Mouse (Mus musculus): ENCODE results near the gene Bok. TPM values are rescaled to one million over a fixed set of nuclear protein-coding genes. Genes with fewer than 3 reads are reported as not detected.

Gene Bok
- polyA plus RNA-seq, 1 experiment from 2014 or later: 46.5 TPM

DNA sequence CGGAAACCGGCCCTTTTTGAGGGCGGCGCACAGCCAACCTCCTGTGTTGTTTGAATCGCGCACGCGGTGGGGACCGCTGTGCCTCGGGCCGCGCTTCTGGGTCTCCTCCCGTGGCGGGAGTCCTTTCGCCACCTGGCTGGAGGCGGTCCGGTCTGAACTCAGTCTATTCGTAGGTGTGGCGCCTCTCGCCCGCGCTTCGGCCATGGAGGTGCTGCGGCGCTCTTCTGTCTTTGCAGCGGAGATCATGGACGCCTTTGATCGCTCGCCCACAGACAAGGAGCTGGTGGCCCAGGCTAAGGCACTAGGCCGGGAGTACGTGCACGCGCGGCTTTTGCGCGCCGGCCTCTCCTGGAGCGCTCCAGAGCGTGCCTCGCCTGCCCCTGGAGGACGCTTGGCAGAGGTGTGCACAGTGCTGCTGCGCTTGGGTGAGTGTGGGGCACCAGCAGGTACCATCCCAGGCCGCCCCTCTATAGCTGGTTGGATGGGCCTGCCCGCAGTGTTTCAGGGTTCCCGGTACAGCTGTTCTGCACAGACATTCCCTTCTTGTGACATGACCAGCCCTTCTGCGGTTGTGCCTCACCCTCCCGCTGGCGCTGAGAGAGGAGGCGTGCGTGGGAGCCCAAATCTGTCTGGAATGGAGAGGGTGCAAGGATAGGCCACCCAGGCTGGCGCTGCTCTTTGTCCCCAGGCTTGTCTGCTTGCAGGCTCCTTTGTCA lies 943 bp downstream of the Bok start:
- H3K9me3 ChIP-seq (ENCODE audit: control insufficient read depth, low read length): no peaks in the 10 kb centered on the region
- H3K9ac ChIP-seq (ENCODE audit: low read length): peak overlapping the region; percentile 59
- 0 out of 2 replicates have a peak, but pooled peaks cover 3% of the 10 kb centered on the region for H3K4me1 ChIP-seq (replicated peaks; ENCODE audit: control insufficient read depth, insufficient read depth, low read length)
- H3K36me3 ChIP-seq (ENCODE audit: control insufficient read depth, insufficient read depth, low read length): peaks cover 6% of the 10 kb centered on the region; the same call in 1 of the 2 replicates
- WGBS: 5% methylated on average over 51 of the region's 51 CpGs
- peak overlapping the region; percentile 63 for H3K4me3 ChIP-seq (ENCODE audit: low read depth, low read length)
- no peaks in the 10 kb centered on the region for H3K27me3 ChIP-seq (replicated peaks; ENCODE audit: control insufficient read depth, insufficient read depth, low read length)
- peak; percentile 84 for ATAC-seq (replicated peaks; ENCODE audit: low FRiP score, low TSS enrichment, low read depth)
- DNase-seq (ENCODE audit: low spot score): peak; percentile 86
- H3K4me2 ChIP-seq (ENCODE audit: low read length): peak overlapping the region; percentile 89
- H3K27ac ChIP-seq (ENCODE audit: low read depth): peak overlapping the region; percentile 66

DNA sequence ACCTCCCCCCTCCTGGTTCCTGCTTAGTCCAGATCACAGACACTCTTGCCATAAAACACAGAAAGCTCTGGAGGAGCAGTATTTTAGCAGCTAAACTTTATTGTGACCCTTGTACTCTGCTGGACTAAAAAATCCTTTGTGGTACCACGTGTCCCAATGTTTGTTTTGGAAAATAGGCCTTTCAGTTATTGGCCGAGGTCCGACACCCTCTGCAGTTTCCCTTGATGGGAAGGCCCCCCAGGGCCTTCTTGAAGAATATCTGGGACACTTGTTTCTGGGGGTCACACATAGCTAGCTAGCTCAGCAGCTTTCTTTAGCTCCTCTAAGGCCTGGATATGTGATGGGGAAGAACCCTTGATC lies 1.5 kb downstream of the Bok start:
- 55% methylated on average over 3 of the region's 3 CpGs for WGBS
- Histone ChIP-seq H3K4me1 (replicated peaks; ENCODE audit: control insufficient read depth, insufficient read depth, low read length) (0 out of 2 replicates have a peak, but pooled peaks cover 3% of the 10 kb centered on the region), H3K27ac (ENCODE audit: low read depth) (no peak overlapping the region)

DNA sequence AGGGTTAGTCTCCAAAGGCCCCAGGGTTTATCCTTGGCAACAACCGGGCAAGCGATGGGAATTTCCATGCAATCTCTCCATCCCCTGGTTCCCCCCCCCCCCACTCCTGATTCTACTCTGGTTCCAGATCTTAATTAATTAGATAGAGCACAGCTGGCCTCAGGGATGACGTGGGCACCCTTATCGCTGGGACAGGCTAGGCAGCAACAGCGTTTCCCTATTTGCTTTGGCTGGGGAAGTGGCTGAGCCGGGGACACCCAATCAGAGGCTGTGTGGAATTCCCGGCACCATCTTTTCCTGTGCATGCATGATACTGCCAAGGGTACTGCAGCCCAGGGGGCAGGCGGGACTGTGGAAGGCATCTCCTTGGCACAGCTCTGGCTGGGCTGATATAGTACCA lies 2.7 kb downstream of the Bok start:
- no peak overlapping the region for H3K9ac ChIP-seq (ENCODE audit: low read length)
- no peaks in the 10 kb centered on the region for H3K27me3 ChIP-seq (replicated peaks; ENCODE audit: control insufficient read depth, insufficient read depth, low read length)
- no peak for DNase-seq (ENCODE audit: low spot score)
- H3K4me1 ChIP-seq (replicated peaks; ENCODE audit: control insufficient read depth, insufficient read depth, low read length): 0 out of 2 replicates have a peak, but pooled peaks cover 3% of the 10 kb centered on the region
- H3K36me3 ChIP-seq (ENCODE audit: control insufficient read depth, insufficient read depth, low read length): peaks cover 7% of the 10 kb centered on the region; the same call in 1 of the 2 replicates
- no peak for ATAC-seq (replicated peaks; ENCODE audit: low FRiP score, low TSS enrichment, low read depth)
- no peaks in the 10 kb centered on the region for H3K9me3 ChIP-seq (ENCODE audit: control insufficient read depth, low read length)
- no peak overlapping the region for H3K4me2 ChIP-seq (ENCODE audit: low read length)
- H3K4me3 ChIP-seq (ENCODE audit: low read depth, low read length): no peak overlapping the region
- no peak overlapping the region for H3K27ac ChIP-seq (ENCODE audit: low read depth)
- WGBS: 79% methylated on average over 8 of the region's 8 CpGs

More for the DNA sequence above, 1.5 kb downstream of the Bok start:
- Histone ChIP-seq H3K36me3 (ENCODE audit: control insufficient read depth, insufficient read depth, low read length) (peaks cover 7% of the 10 kb centered on the region; the same call in 1 of the 2 replicates), H3K27me3 (replicated peaks; ENCODE audit: control insufficient read depth, insufficient read depth, low read length) (no peaks in the 10 kb centered on the region), H3K9ac (ENCODE audit: low read length) (0 out of 2 replicates have a peak overlapping the region, but pooled peaks have one; percentile 59), H3K9me3 (ENCODE audit: control insufficient read depth, low read length) (no peaks in the 10 kb centered on the region), H3K4me3 (ENCODE audit: low read depth, low read length) (peak overlapping the region; percentile 63), H3K4me2 (ENCODE audit: low read length) (peak overlapping the region; percentile 89)
- ATAC-seq (replicated peaks; ENCODE audit: low FRiP score, low TSS enrichment, low read depth): no peak
- no peak for DNase-seq (ENCODE audit: low spot score)

DNA sequence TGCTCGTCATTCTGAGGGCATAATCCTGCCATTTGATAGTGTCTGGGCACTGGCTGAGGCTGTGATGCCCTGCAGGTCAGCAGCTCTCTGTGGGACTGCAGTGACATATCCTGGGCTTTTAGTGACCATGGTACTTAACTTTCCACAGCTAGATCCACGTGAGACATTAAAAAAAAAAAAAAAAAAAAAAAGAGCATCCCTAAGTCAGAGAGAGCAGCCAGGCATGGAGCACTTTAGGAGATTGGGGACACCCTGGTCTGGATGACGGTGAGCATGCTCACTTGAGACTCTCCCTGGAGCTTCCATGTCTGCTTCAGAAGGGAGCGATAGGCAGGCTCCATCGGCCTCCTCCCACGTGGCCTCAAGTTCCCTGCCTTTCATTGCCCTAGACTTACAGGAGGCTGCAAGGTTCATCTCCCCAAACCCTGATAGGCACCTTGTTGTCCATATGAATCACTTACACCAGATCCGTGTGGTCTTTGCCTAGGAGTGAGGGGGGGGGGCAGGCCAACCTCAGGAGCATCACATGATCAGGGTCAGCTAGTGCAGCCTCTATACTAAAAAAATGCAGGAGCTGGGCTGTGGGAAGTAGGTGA lies 4.5 kb downstream of the Bok start:
- no peaks in the 10 kb centered on the region for H3K27me3 ChIP-seq (replicated peaks; ENCODE audit: control insufficient read depth, insufficient read depth, low read length)
- no peak for ATAC-seq (replicated peaks; ENCODE audit: low FRiP score, low TSS enrichment, low read depth)
- no peak overlapping the region for H3K4me2 ChIP-seq (ENCODE audit: low read length)
- H3K9ac ChIP-seq (ENCODE audit: low read length): no peak overlapping the region
- 0 out of 2 replicates have a peak, but pooled peaks cover 3% of the 10 kb centered on the region for H3K4me1 ChIP-seq (replicated peaks; ENCODE audit: control insufficient read depth, insufficient read depth, low read length)
- no peak for DNase-seq (ENCODE audit: low spot score)
- no peak overlapping the region for H3K4me3 ChIP-seq (ENCODE audit: low read depth, low read length)
- no peaks in the 10 kb centered on the region for H3K9me3 ChIP-seq (ENCODE audit: control insufficient read depth, low read length)
- H3K36me3 ChIP-seq (ENCODE audit: control insufficient read depth, insufficient read depth, low read length): peaks cover 10% of the 10 kb centered on the region; the same call in 1 of the 2 replicates
- 84% methylated on average over 7 of the region's 7 CpGs for WGBS
- H3K27ac ChIP-seq (ENCODE audit: low read depth): no peak overlapping the region

DNA sequence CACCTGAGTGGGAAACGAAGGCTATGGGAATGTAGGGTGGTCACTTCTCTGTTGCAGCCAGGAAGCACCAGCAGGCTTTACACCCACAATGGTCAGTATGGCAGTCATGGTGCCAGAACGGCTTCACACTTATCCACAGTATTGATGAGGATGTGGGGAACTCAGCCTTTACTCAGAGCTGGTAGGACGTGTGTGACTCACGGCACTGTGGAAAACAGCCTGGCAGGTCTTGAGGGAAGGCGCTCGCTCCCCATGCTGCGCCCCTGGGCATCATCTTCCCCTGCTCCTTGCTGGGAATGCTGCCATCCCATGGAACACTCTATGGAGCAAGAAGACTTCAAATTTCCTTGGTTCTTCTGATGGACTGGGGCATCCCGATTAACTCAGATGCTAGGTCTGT lies 5.6 kb downstream of the Bok start:
- WGBS: 91% methylated on average over 8 of the region's 8 CpGs

DNA sequence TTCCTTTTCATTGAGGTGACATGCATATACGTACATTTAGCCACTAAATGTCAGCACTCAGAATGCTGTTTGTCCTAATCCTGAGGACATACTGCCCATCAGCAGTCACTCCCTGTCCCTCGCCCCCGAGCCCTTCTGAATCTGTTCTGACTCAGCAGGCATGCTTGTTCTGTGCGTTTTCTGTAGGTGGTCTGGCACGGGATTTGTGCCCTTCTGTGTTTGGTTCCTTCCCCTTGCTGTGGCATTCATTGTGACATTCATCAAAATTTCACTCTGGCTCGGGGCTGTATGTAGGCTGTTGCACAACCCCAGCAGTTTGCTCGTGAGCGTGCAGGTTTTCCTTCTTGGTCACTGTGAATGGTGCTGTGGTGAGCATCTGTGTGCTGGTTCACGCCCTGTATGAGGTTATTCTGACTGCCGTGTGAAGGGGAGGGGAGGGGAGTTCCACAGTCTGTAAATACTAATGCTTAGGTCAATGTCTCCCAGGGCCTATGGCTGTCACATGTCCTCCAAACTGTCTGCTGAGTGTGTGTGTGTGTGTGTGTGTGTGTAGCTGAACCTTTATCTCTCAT lies 6.4 kb downstream of the Bok start:
- Histone ChIP-seq H3K9ac (ENCODE audit: low read length) (no peak overlapping the region), H3K4me3 (ENCODE audit: low read depth, low read length) (no peak overlapping the region), H3K27ac (ENCODE audit: low read depth) (no peak overlapping the region), H3K4me2 (ENCODE audit: low read length) (no peak overlapping the region), H3K9me3 (ENCODE audit: control insufficient read depth, low read length) (no peaks in the 10 kb centered on the region), H3K36me3 (ENCODE audit: control insufficient read depth, insufficient read depth, low read length) (peaks cover 19% of the 10 kb centered on the region; the same call in 1 of the 2 replicates), H3K4me1 (replicated peaks; ENCODE audit: control insufficient read depth, insufficient read depth, low read length) (no peaks in the 10 kb centered on the region), H3K27me3 (replicated peaks; ENCODE audit: control insufficient read depth, insufficient read depth, low read length) (no peaks in the 10 kb centered on the region)
- DNase-seq (ENCODE audit: low spot score): no peak
- ATAC-seq (replicated peaks; ENCODE audit: low FRiP score, low TSS enrichment, low read depth): no peak
- 78% methylated on average over 10 of the region's 10 CpGs for WGBS

More for the DNA sequence above, 5.6 kb downstream of the Bok start:
- no peaks in the 10 kb centered on the region for H3K9me3 ChIP-seq (ENCODE audit: control insufficient read depth, low read length)
- H3K36me3 ChIP-seq (ENCODE audit: control insufficient read depth, insufficient read depth, low read length): peaks cover 18% of the 10 kb centered on the region; the same call in 1 of the 2 replicates
- no peak overlapping the region for H3K9ac ChIP-seq (ENCODE audit: low read length)
- H3K4me1 ChIP-seq (replicated peaks; ENCODE audit: control insufficient read depth, insufficient read depth, low read length): 0 out of 2 replicates have a peak, but pooled peaks cover 3% of the 10 kb centered on the region
- H3K4me3 ChIP-seq (ENCODE audit: low read depth, low read length): no peak overlapping the region
- no peak for ATAC-seq (replicated peaks; ENCODE audit: low FRiP score, low TSS enrichment, low read depth)
- no peak overlapping the region for H3K4me2 ChIP-seq (ENCODE audit: low read length)
- H3K27ac ChIP-seq (ENCODE audit: low read depth): no peak overlapping the region
- H3K27me3 ChIP-seq (replicated peaks; ENCODE audit: control insufficient read depth, insufficient read depth, low read length): no peaks in the 10 kb centered on the region
- DNase-seq (ENCODE audit: low spot score): no peak

DNA sequence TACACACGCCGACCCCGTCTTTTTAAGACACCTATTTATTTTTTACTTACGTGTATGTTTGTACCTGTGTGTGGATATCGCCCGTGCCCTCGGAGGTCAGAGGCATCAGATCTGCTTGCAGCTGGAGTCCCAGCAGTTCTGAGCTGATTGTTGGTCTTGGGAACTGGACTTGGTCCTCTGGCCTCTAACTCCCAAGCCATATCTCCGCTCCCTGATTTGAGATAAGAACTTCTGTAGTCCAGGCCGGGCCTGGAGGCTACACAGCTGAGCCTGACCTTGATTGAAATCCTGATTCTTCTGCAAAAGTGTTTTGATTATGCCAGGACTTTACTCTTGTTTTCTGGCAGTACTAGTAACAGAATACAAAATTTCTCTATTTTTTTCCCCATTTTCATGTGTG lies 7.3 kb downstream of the Bok start:
- H3K4me3 ChIP-seq (ENCODE audit: low read depth, low read length): no peak overlapping the region
- H3K27ac ChIP-seq (ENCODE audit: low read depth): no peak overlapping the region
- no peaks in the 10 kb centered on the region for H3K27me3 ChIP-seq (replicated peaks; ENCODE audit: control insufficient read depth, insufficient read depth, low read length)
- H3K4me1 ChIP-seq (replicated peaks; ENCODE audit: control insufficient read depth, insufficient read depth, low read length): 0 out of 2 replicates have a peak, but pooled peaks cover 4% of the 10 kb centered on the region
- DNase-seq (ENCODE audit: low spot score): no peak
- no peaks in the 10 kb centered on the region for H3K9me3 ChIP-seq (ENCODE audit: control insufficient read depth, low read length)
- 83% methylated on average over 9 of the region's 9 CpGs for WGBS
- no peak overlapping the region for H3K4me2 ChIP-seq (ENCODE audit: low read length)
- no peak for ATAC-seq (replicated peaks; ENCODE audit: low FRiP score, low TSS enrichment, low read depth)
- peaks cover 19% of the 10 kb centered on the region; the same call in 1 of the 2 replicates for H3K36me3 ChIP-seq (ENCODE audit: control insufficient read depth, insufficient read depth, low read length)
- no peak overlapping the region for H3K9ac ChIP-seq (ENCODE audit: low read length)

DNA sequence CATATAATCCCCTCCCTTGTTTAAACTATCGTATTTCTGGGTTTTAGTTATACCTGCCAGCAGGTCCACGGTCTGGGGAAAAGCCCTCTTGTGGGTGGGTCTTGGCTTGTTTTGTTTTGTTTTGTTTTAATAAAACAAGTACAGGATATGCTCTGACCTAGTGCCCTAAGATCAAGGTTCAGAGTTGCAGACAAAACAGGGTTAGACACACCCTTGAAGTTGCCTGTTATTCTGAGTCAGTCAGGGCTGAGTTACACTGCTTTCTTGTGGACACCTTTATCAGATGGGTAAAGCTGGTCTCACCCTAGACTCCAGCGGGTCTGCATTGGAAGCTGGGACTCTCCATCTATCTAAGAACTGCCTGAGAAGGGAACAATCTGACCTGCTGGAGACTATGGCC lies 8.0 kb downstream of the Bok start:
- H3K4me1 ChIP-seq (replicated peaks; ENCODE audit: control insufficient read depth, insufficient read depth, low read length): 0 out of 2 replicates have a peak, but pooled peaks cover 4% of the 10 kb centered on the region
- no peak overlapping the region for H3K27ac ChIP-seq (ENCODE audit: low read depth)
- WGBS: 82% methylated on average over 3 of the region's 3 CpGs
- ATAC-seq (replicated peaks; ENCODE audit: low FRiP score, low TSS enrichment, low read depth) (no peak), DNase-seq (ENCODE audit: low spot score) (no peak)
- H3K36me3 ChIP-seq (ENCODE audit: control insufficient read depth, insufficient read depth, low read length): peaks cover 19% of the 10 kb centered on the region; the same call in 1 of the 2 replicates
- H3K9ac ChIP-seq (ENCODE audit: low read length): no peak overlapping the region
- H3K4me3 ChIP-seq (ENCODE audit: low read depth, low read length): no peak overlapping the region
- H3K4me2 ChIP-seq (ENCODE audit: low read length): no peak overlapping the region
- H3K27me3 ChIP-seq (replicated peaks; ENCODE audit: control insufficient read depth, insufficient read depth, low read length): no peaks in the 10 kb centered on the region
- H3K9me3 ChIP-seq (ENCODE audit: control insufficient read depth, low read length): no peaks in the 10 kb centered on the region
